Mouse (Mus musculus) NIH3T3 (cell line): ENCODE data around the gene Cox7a2l.

Source experiments
- DNase-seq: peaks from one replicate; pipeline ENCODE4 v3.0.0-alpha.2; 2012; ENCODE audit warnings: low read depth

Gene Cox7a2l

DNA sequence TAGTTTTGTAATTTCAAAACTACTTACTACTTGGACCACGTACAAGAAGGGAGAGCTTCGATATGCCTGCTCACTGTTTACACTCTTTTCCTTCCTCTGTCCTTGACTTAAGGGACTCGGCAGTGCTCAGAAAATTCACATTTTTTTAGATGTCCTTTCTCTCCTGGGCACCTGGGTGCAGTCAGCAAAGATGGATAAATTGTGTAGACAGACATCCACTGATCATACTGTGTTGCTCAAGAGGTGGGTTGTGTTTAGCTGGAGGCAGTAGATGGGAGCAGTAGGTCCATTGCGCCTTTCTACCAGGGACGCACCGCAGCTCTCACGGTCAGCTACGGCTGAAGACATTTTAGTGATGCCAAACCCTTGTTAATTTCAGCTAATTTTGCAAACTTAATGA lies 64.7 kb downstream of the Cox7a2l start:
- no peak for DNase-seq
